Mouse (Mus musculus) stomach, embryonic 14.5 days (tissue): ENCODE measurements around the gene Erc2. TPM values are rescaled to one million over a fixed set of nuclear protein-coding genes. Genes with fewer than 3 reads are reported as not detected.

Experiments used
- ATAC-seq: fragments of 200-750 bp; cut with Nextera tagmentation; 2 replicates; pipeline ENCODE4 v1.8.0; 2017; ENCODE audit warnings: low read depth, moderate TSS enrichment; ENCODE audit not compliant: insufficient number of reproducible peaks, insufficient read depth, low FRiP score
- H3K27ac ChIP-seq: fragments of 300-500 bp; sonication (generic); 2 replicates; pipeline ENCODE4 v1.5.1; 2014; ENCODE audit warnings: mild to moderate bottlenecking, low read length, moderate library complexity, mixed read lengths
- H3K27me3 ChIP-seq: fragments of 300-500 bp; sonication (generic); 2 replicates; pipeline ENCODE4 v1.6.1; 2014; ENCODE audit warnings: low read length, control low read depth, mixed read lengths; ENCODE audit not compliant: control insufficient read depth, insufficient read depth
- H3K36me3 ChIP-seq: fragments of 300-500 bp; sonication (generic); 2 replicates; pipeline ENCODE4 v1.6.1; 2014; ENCODE audit warnings: mild to moderate bottlenecking, control low read depth, low read length, moderate library complexity, mixed read lengths; ENCODE audit not compliant: control insufficient read depth, insufficient read depth
- H3K4me1 ChIP-seq: fragments of 300-500 bp; sonication (generic); 2 replicates; pipeline ENCODE4 v1.6.1; 2014; ENCODE audit warnings: low read length, control low read depth, mixed read lengths; ENCODE audit not compliant: control insufficient read depth, insufficient read depth
- H3K4me2 ChIP-seq: fragments of 300-500 bp; sonication (generic); replicated peaks from 2 replicates; pipeline ENCODE4 v1.6.1; 2014; ENCODE audit warnings: low read depth, low read length, control low read depth
- H3K4me3 ChIP-seq: fragments of 300-500 bp; sonication (generic); 2 replicates; pipeline ENCODE4 v1.5.1; 2014; ENCODE audit warnings: low read depth, low read length, control low read depth
- H3K9ac ChIP-seq: fragments of 300-500 bp; sonication (generic); replicated peaks from 2 replicates; pipeline ENCODE4 v1.6.1; 2014; ENCODE audit warnings: low read depth, mild to moderate bottlenecking, control low read depth, low read length, moderate library complexity, mixed read lengths
- H3K9me3 ChIP-seq: fragments of 300-500 bp; sonication (generic); 2 replicates; pipeline ENCODE4 v1.6.1; 2016; ENCODE audit warnings: low read depth, low read length, control low read depth; ENCODE audit not compliant: control insufficient read depth
- WGBS: fragments of 180-500 bp; shearing (Covaris S2); extraction: QIAGEN DNeasy Blood & Tissue Kit; methylation state at CpG from one replicate; pipeline ENCODE4 v1.1.7; 2014; 5-methylcytosine and 5-hydroxymethylcytosine counted together
- polyA plus RNA-seq: library from polyadenylated mRNA; unstranded; fragments of >200 nt; fragmentation: Nextera tagmentation; extraction: Ambion mirVana; gene quantifications from 2 replicates; pipeline ENCODE4 v1.2.1, GENCODE M21; 2014

Gene Erc2
- polyA plus RNA-seq, 1 experiment from 2014 or later, result 7.7 TPM

DNA sequence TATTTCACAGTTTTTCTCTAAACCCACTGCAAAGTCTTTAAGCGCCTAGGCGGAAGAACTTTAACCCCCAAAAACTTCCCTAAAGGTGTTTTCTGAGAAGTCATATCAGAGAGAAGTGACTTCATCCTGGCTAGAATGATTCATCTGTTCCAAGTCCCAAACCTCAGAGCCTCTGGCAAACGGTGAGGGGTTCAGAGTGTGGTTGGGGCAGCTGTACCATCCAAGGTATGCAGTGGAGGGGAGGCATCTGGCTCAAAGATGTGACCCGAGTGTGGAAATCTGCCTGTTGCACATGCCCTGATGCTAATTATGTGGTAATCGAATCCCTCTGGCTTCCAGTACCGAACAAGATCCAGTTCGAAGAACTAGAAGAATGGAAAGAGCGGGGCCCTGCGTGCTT lies 137.8 kb downstream of the Erc2 start:
- Histone ChIP-seq H3K4me3 (no peak overlapping the region), H3K27ac (no peak overlapping the region), H3K9ac (no peak overlapping the region), H3K9me3 (no peaks in the 10 kb centered on the region), H3K4me2 (no peak overlapping the region), H3K36me3 (no peaks in the 10 kb centered on the region), H3K4me1 (no peaks in the 10 kb centered on the region), H3K27me3 (no peaks in the 10 kb centered on the region)
- no peak for ATAC-seq
- 84% methylated on average over 9 of the region's 9 CpGs for WGBS

DNA sequence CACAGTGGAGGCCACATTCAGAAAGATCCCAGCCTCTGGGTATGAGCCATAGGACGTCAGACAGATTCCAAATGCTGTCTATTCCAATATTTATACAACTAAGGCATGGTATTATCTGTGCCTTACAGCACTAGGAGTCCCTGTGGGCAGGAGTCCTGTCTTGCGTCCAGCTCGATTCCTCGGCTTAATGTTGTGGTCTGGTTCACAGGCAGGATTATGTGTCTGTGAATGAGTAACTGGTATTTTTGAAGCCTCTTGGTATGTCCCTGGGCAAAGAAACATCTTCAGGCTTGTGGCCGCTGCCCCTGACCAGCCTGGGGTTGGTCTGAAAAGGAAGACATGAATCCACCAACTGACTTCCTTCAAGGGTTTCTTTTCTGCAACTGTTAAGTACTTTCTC lies 153.1 kb downstream of the Erc2 start:
- Histone ChIP-seq H3K9me3 (no peaks in the 10 kb centered on the region), H3K4me2 (no peak overlapping the region), H3K4me1 (no peaks in the 10 kb centered on the region), H3K27me3 (no peaks in the 10 kb centered on the region), H3K4me3 (no peak overlapping the region), H3K36me3 (no peaks in the 10 kb centered on the region), H3K27ac (no peak overlapping the region), H3K9ac (no peak overlapping the region)
- ATAC-seq, result no peak
- 58% methylated on average over 5 of the region's 5 CpGs for WGBS

DNA sequence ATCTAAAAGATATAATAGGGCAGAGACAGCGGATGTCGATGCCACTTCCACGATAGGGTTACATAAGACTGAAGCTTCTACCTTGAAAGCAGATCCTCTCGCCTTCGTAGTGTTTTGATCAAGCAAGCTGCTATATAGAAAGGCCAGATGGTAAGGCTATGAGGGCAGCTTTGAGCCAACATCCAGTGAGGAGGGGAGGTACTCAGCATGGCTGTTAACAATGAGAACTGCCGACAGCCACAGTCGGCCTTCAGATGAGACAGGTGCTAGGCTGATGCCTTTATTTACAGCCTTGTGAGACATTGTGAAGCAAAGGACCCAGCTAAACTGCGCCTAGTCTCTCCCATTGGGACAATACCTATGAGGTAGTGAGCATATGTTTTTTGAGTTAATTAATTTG lies 156.3 kb downstream of the Erc2 start:
- H3K9me3 ChIP-seq, result no peaks in the 10 kb centered on the region
- H3K4me2 ChIP-seq, result no peak overlapping the region
- no peak overlapping the region for H3K9ac ChIP-seq
- no peak for ATAC-seq
- H3K27me3 ChIP-seq, result no peaks in the 10 kb centered on the region
- H3K4me1 ChIP-seq, result no peaks in the 10 kb centered on the region
- H3K27ac ChIP-seq, result no peak overlapping the region
- 87% methylated on average over 8 of the region's 8 CpGs for WGBS
- H3K4me3 ChIP-seq, result no peak overlapping the region
- H3K36me3 ChIP-seq, result no peaks in the 10 kb centered on the region

DNA sequence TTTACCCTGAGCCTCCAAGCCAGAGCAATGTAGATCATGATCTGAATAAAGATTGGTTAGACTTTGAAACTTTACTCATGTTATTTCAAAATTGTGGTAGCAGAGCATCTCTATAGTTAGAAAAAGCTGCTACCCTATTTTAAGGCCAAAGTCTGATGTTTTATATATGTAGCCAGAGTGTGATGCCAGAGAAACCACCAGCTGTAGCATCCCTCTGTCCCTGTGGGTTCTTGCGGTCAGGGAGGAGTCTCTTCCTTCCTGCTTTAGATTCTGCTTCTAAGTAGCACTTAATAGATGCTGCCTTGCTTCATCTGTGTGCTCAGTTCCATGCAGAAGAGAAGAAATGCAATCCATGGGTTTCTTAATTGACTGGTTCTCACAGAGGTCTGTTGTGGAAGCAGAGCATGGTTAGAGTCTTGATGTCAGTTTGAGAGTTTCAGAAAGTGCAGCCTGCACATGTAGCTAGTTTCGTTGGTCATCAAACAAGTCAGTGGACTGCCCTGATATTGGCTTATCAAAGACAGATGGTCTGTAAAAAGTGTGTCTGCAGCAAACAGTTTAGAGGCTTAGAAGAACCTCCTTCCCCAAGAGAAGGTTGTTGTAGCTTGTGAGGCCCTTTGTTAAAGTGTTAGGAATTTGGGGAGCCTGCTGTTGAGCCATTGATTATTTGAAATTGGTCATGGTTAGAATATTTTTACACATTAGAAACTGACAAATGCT lies 156.9 kb downstream of the Erc2 start:
- ATAC-seq, result no peak
- Histone ChIP-seq H3K9ac (no peak overlapping the region), H3K4me3 (no peak overlapping the region), H3K36me3 (no peaks in the 10 kb centered on the region), H3K4me1 (no peaks in the 10 kb centered on the region), H3K9me3 (no peaks in the 10 kb centered on the region), H3K27ac (no peak overlapping the region), H3K27me3 (no peaks in the 10 kb centered on the region), H3K4me2 (no peak overlapping the region)
- WGBS, result 83% methylated on average over 2 of the region's 2 CpGs

DNA sequence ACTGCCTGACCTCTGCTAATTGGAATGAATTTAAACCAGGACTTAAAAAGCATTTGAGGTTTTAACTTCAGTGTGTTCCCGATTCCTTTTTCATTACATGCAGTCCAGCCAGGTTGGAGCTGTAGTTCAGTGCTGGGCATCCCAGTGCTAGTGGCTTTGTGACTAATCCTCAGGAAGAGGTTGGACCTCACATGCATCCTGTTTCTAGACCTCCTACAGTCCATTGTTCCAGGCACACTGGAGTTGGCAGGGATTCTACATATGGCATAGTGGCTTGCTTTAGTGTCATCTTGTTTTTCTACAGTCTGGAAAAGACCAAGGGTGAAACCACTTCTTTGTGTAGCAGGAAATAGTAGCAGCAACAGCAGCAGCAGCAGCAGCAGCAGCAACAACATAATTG lies 159.0 kb downstream of the Erc2 start:
- no peak overlapping the region for H3K4me2 ChIP-seq
- no peak for ATAC-seq
- no peak overlapping the region for H3K9ac ChIP-seq
- H3K36me3 ChIP-seq, result no peaks in the 10 kb centered on the region
- no peaks in the 10 kb centered on the region for H3K9me3 ChIP-seq
- no peaks in the 10 kb centered on the region for H3K4me1 ChIP-seq
- no peaks in the 10 kb centered on the region for H3K27me3 ChIP-seq
- no peak overlapping the region for H3K4me3 ChIP-seq
- 95% methylated on average over 1 of the region's 1 CpGs for WGBS
- no peak overlapping the region for H3K27ac ChIP-seq

DNA sequence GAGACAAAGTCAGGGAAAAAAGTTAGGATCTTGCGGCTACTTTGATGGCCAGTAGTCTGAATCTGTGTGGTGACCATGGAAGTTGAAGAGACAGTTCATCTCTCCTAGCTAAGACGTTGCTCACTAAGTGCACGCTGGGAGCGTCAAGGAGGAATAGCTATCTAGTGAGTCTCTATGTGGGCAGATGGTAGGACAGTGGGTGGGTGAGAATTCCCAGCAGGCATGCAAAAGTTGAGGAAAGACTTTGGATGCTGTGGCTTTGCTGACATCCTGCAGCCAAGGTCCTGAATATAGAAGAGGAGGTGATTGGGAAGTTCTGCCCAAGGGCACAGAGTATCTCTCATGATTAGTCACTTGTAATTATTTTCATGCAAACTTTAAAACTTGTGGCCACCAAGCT lies 162.6 kb downstream of the Erc2 start:
- Histone ChIP-seq H3K9ac (no peak overlapping the region), H3K36me3 (no peaks in the 10 kb centered on the region), H3K4me1 (no peaks in the 10 kb centered on the region), H3K27ac (no peak overlapping the region), H3K27me3 (no peaks in the 10 kb centered on the region), H3K4me3 (no peak overlapping the region), H3K9me3 (no peaks in the 10 kb centered on the region), H3K4me2 (no peak overlapping the region)
- ATAC-seq, result no peak
- WGBS, result 91% methylated on average over 4 of the region's 4 CpGs

DNA sequence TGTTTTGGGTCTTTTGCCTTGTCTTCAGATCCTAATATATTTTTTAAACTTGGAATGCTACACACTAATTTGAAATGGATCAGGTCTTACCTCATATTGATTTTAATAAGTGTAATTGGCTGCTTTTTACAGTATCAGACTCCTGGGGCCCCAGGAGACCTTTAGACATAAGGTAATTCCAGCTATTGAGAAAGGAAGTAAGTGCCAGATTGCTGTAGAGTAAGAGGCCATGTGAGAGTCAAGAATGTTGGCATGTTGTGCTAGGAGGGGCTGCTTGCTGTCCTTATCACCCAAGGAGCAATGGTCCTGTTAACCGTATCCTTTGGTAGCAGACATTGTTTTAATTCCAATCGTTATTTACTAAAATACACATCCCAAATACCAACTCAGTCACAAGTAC lies 163.3 kb downstream of the Erc2 start:
- 94% methylated on average over 2 of the region's 2 CpGs for WGBS
- Histone ChIP-seq H3K9ac (no peak overlapping the region), H3K4me1 (no peaks in the 10 kb centered on the region), H3K27me3 (no peaks in the 10 kb centered on the region), H3K4me3 (no peak overlapping the region), H3K27ac (no peak overlapping the region), H3K9me3 (no peaks in the 10 kb centered on the region), H3K4me2 (no peak overlapping the region), H3K36me3 (no peaks in the 10 kb centered on the region)
- ATAC-seq, result no peak

DNA sequence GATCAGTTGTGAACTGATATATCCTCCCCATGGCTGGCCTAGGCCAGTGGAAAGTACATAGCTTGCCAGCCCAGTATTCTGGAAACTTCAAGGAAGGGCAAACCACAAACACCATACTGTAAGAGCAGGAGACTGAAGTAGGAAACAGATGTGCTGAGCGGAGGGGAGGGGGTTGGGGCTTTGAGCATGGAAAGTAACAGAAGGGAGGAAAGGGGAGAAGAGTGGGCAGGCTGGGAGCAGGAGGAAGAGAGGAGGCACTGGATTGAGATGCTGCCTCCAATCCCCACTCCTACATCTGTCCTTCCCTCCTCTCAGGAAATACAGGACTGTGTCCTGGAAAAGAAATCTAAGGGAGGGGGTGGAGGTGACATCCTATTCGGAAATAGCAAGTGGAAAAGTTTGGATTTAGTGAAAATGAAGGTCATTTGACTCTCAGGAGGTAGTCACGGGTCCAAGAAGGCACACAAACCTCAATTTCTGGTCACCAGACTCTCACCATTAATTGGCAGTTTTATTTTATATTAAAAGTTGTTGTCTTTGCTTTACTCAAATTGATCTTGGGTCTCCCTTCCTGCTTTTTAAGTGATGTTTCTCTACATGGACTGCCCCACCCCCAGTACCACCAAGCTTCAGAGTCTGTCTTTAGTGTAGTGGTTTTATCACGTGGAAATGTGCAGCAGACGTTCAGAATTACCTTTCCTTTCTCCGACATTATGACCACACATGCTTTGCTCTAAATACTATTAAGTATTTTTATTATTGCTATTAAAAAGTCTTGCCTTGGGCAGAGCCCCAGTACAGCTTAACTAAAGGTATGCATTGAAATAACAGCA lies 167.1 kb downstream of the Erc2 start:
- no peak overlapping the region for H3K27ac ChIP-seq
- no peaks in the 10 kb centered on the region for H3K27me3 ChIP-seq
- WGBS, result 70% methylated on average over 6 of the region's 6 CpGs
- no peaks in the 10 kb centered on the region for H3K4me1 ChIP-seq
- no peak overlapping the region for H3K4me3 ChIP-seq
- H3K36me3 ChIP-seq, result no peaks in the 10 kb centered on the region
- no peak for ATAC-seq
- no peak overlapping the region for H3K9ac ChIP-seq
- H3K9me3 ChIP-seq, result no peaks in the 10 kb centered on the region
- no peak overlapping the region for H3K4me2 ChIP-seq
